In genomic region chr7:90252946-90253345, GRCm38 (mm10) we compare ENCODE assay signal across 17 mouse cellular contexts. TPM values are rescaled to one million over a fixed set of nuclear protein-coding genes. Genes with fewer than 3 reads are reported as not detected.
DNase-seq lines count a peak whose midpoint lies in the region; ATAC-seq and TF ChIP-seq lines count a peak whose summit lies in the region.
"Had no signal": no experiment of that assay in that cellular context is flagged by ENCODE, and none has a peak within 500 bp of the region (broad histone marks: within the 10 kb centered on the region; RNA-seq: fewer than 3 reads in every experiment).

No protein-coding gene starts in this region.

- no peaks in the 10 kb centered on the region for H3K36me3 ChIP-seq in heart, postnatal 0 days (replicated peaks; ENCODE audit: control insufficient read depth, insufficient read depth, low read length)
- no peaks in the 10 kb centered on the region for H3K36me3 ChIP-seq in liver, embryonic 14.5 days (replicated peaks; ENCODE audit: control insufficient read depth, insufficient read depth, low read depth)
- no peaks in the 10 kb centered on the region for H3K36me3 ChIP-seq in liver, embryonic 12.5 days
- H3K36me3 ChIP-seq: heart, embryonic 15.5 days; midbrain, embryonic 13.5 days; stomach, embryonic 15.5 days had no signal

- no peak for DNase-seq in heart, postnatal 0 days (ENCODE audit: low spot score)
- no peak for DNase-seq in heart, postnatal 14 days
- DNase-seq in liver, embryonic 14.5 days (ENCODE audit: low read depth in 3 of 3, low spot score in 3 of 3): no peak
- DNase-seq in NIH3T3 (ENCODE audit: low read depth): peak; percentile 61
- DNase-seq in layer of hippocampus, postnatal 14 days (ENCODE audit: low spot score in 2 of 2): no peak
- DNase-seq: adrenal gland, postnatal 10 days; cerebellum, adult 11-12 months had no signal

- intact Hi-C loops in heart, postnatal 14 days (cut with DNase I): no loop called here

- H3K27ac ChIP-seq in heart, postnatal 0 days (ENCODE audit: low read depth): no peak overlapping the region
- no peak overlapping the region for H3K27ac ChIP-seq in liver, embryonic 14.5 days
- no peak overlapping the region for H3K27ac ChIP-seq in liver, embryonic 12.5 days
- H3K27ac ChIP-seq: heart, embryonic 15.5 days; midbrain, embryonic 13.5 days; stomach, embryonic 15.5 days had no signal

- no peaks in the 10 kb centered on the region for H3K27me3 ChIP-seq in heart, postnatal 0 days (ENCODE audit: control insufficient read depth, insufficient read depth, low read length)
- H3K27me3 ChIP-seq in liver, embryonic 14.5 days (ENCODE audit: control insufficient read depth, insufficient read depth, low read length): no peaks in the 10 kb centered on the region
- H3K27me3 ChIP-seq in liver, embryonic 12.5 days (replicated peaks): no peaks in the 10 kb centered on the region
- H3K27me3 ChIP-seq: heart, embryonic 15.5 days; midbrain, embryonic 13.5 days; stomach, embryonic 15.5 days had no signal

- ATAC-seq in heart, postnatal 0 days (ENCODE audit: insufficient read depth, low read depth): no peak
- no peak for ATAC-seq in liver, embryonic 14.5 days (ENCODE audit: insufficient read depth)
- ATAC-seq in liver, embryonic 12.5 days: no peak
- peak; percentile 42; the same call in 1 of the 2 replicates for ATAC-seq in granulocyte monocyte progenitor cell, adult 5-6 weeks (replicated peaks; ENCODE audit: poor library complexity, severe bottlenecking)
- no peak for ATAC-seq in monocyte, adult 5-6 weeks (replicated peaks; ENCODE audit: insufficient number of reproducible peaks, low FRiP score, low TSS enrichment, poor library complexity, severe bottlenecking)
- ATAC-seq: intestine, embryonic 16.5 days; midbrain, embryonic 13.5 days had no signal

- TF ChIP-seq EP300 in heart, postnatal 0 days (IDR thresholded peaks at IDR 0.05; ENCODE audit: low read depth): no peak
- no peak for TF ChIP-seq EP300 in liver, embryonic 14.5 days (IDR thresholded peaks at IDR 0.05; ENCODE audit: low read depth)

- no peaks in the 10 kb centered on the region for H3K9me3 ChIP-seq in heart, postnatal 0 days (replicated peaks; ENCODE audit: control insufficient read depth, low read length)
- H3K9me3 ChIP-seq in liver, embryonic 14.5 days (ENCODE audit: control insufficient read depth, low read length): no peaks in the 10 kb centered on the region
- no peaks in the 10 kb centered on the region for H3K9me3 ChIP-seq in liver, embryonic 12.5 days (replicated peaks)
- H3K9me3 ChIP-seq: heart, embryonic 15.5 days; midbrain, embryonic 13.5 days; stomach, embryonic 15.5 days had no signal

- 65% methylated on average over 5 of the region's 5 CpGs for WGBS in heart, postnatal 0 days
- WGBS in liver, embryonic 14.5 days (ENCODE audit: insufficient replicate concordance): 57% methylated on average over 5 of the region's 5 CpGs
- 54% methylated on average over 5 of the region's 5 CpGs for WGBS in liver, embryonic 12.5 days (ENCODE audit: insufficient replicate concordance)

- no peak overlapping the region for H3K4me3 ChIP-seq in heart, postnatal 0 days (ENCODE audit: low read depth, low read length)
- H3K4me3 ChIP-seq in liver, embryonic 14.5 days (ENCODE audit: insufficient read depth in 1 of 2, low read depth in 2 of 2, low read length in 2 of 2): no peak overlapping the region
- no peak overlapping the region for H3K4me3 ChIP-seq in liver, embryonic 12.5 days
- H3K4me3 ChIP-seq: heart, embryonic 15.5 days; midbrain, embryonic 13.5 days; stomach, embryonic 15.5 days had no signal

- peak; percentile 27; the same call in 1 of the 2 replicates for TF ChIP-seq CTCF in heart, postnatal 0 days (IDR thresholded peaks at IDR 0.05; ENCODE audit: low read depth)
- peak; percentile 38 for TF ChIP-seq CTCF in liver, embryonic 14.5 days (IDR thresholded peaks at IDR 0.05; ENCODE audit: low read depth)

- no peak overlapping the region for H3K4me2 ChIP-seq in heart, postnatal 0 days (ENCODE audit: low read depth, low read length)
- no peak overlapping the region for H3K4me2 ChIP-seq in liver, embryonic 14.5 days (ENCODE audit: low read depth)
- no peak overlapping the region for H3K4me2 ChIP-seq in liver, embryonic 12.5 days
- H3K4me2 ChIP-seq: heart, embryonic 15.5 days; midbrain, embryonic 13.5 days; stomach, embryonic 15.5 days had no signal

- H3K4me1 ChIP-seq in heart, postnatal 0 days (ENCODE audit: control insufficient read depth, insufficient read depth): no peaks in the 10 kb centered on the region
- H3K4me1 ChIP-seq in liver, embryonic 14.5 days (replicated peaks; ENCODE audit: control insufficient read depth in 2 of 2, insufficient read depth in 2 of 2, low read length in 1 of 2): peaks cover 0 to 9% of the 10 kb centered on the region in 2 experiments; a peak in 2 of 4 replicates
- H3K4me1 ChIP-seq in liver, embryonic 12.5 days: peaks cover 18% of the 10 kb centered on the region; the same call in 1 of the 2 replicates
- H3K4me1 ChIP-seq: heart, embryonic 15.5 days; midbrain, embryonic 13.5 days; stomach, embryonic 15.5 days had no signal

- no peak overlapping the region for H3K9ac ChIP-seq in heart, postnatal 0 days (replicated peaks; ENCODE audit: low read depth, low read length)
- H3K9ac ChIP-seq in liver, embryonic 14.5 days (replicated peaks): no peak overlapping the region
- H3K9ac ChIP-seq in liver, embryonic 12.5 days: no peak overlapping the region
- H3K9ac ChIP-seq: heart, embryonic 15.5 days; midbrain, embryonic 13.5 days; stomach, embryonic 15.5 days had no signal

RNA-seq across cellular contexts. Expression of gene Ccdc83, which starts 12.6 kb away (rescaled TPM):
- not detected in 2 replicates for total RNA-seq in heart, postnatal 0 days (2014; rRNA removed; ENCODE audit: low replicate concordance)
- not detected in 2 replicates for polyA plus RNA-seq in heart, postnatal 0 days (2015; fragmentation: Nextera tagmentation; extraction: Ambion mirVana)
- under 1 TPM in 1 of 2 experiments, not detected in 1; 0.26 TPM for total RNA-seq in heart, postnatal 14 days (2021)
- polyA plus RNA-seq in liver, embryonic 14.5 days (2012; rRNA removed): not detected in 2 replicates
- polyA plus RNA-seq in liver, embryonic 14.5 days (2014; fragmentation: Nextera tagmentation; extraction: Ambion mirVana): not detected in 2 replicates
- not detected in 2 replicates for polyA plus RNA-seq in liver, embryonic 12.5 days (2016; fragmentation: Nextera tagmentation; extraction: Ambion mirVana)
- not detected in 2 replicates for total RNA-seq in granulocyte monocyte progenitor cell, adult 5-6 weeks (2014; fragmentation: Nextera tagmentation)
- not detected in 2 replicates for total RNA-seq in granulocyte monocyte progenitor cell, adult 5-6 weeks (2017)
- not detected in 3 replicates for total RNA-seq in monocyte, adult 5-6 weeks (2017)
- total RNA-seq in layer of hippocampus, postnatal 14 days (2021): not detected
- total RNA-seq: adrenal gland, postnatal 10 days; left cerebral cortex, postnatal 10 days had no signal
- polyA plus RNA-seq: heart, embryonic 15.5 days; intestine, embryonic 16.5 days; liver, embryonic 16.5 days; midbrain, embryonic 13.5 days; neural tube, embryonic 14.5 days; stomach, embryonic 15.5 days had no signal

RNA-seq across cellular contexts. Expression of gene Sytl2, which starts 49.1 kb away (rescaled TPM):
- total RNA-seq in heart, postnatal 0 days (2014; rRNA removed; ENCODE audit: low replicate concordance): 4.6 and 7.0 TPM in 2 replicates
- 8.0 and 8.7 TPM in 2 replicates for polyA plus RNA-seq in heart, postnatal 0 days (2015; fragmentation: Nextera tagmentation; extraction: Ambion mirVana)
- 1 to 10 TPM; 4.1 to 4.6 TPM for total RNA-seq in heart, postnatal 14 days (2021)
- 0.38 and 0.45 TPM in 2 replicates for polyA plus RNA-seq in liver, embryonic 14.5 days (2012; rRNA removed)
- 0.38 and 0.64 TPM in 2 replicates for polyA plus RNA-seq in liver, embryonic 14.5 days (2014; fragmentation: Nextera tagmentation; extraction: Ambion mirVana)
- 0.95 and 1.1 TPM in 2 replicates for polyA plus RNA-seq in liver, embryonic 12.5 days (2016; fragmentation: Nextera tagmentation; extraction: Ambion mirVana)
- not detected in 2 replicates for total RNA-seq in granulocyte monocyte progenitor cell, adult 5-6 weeks (2014; fragmentation: Nextera tagmentation)
- not detected in 2 replicates for total RNA-seq in granulocyte monocyte progenitor cell, adult 5-6 weeks (2017)
- total RNA-seq in monocyte, adult 5-6 weeks (2017): 36.5 to 148 TPM (median 38.1 TPM) in 3 replicates
- total RNA-seq in layer of hippocampus, postnatal 14 days (2021): 10 to 100 TPM; 36.6 to 45.3 TPM
